Mouse (Mus musculus): ENCODE data around the gene Hdac9. TPM values are rescaled to one million over a fixed set of nuclear protein-coding genes. Genes with fewer than 3 reads are reported as not detected.

Hdac9 gene
- polyA plus RNA-seq, 1 experiment from 2014 or later = 1.6 TPM

DNA sequence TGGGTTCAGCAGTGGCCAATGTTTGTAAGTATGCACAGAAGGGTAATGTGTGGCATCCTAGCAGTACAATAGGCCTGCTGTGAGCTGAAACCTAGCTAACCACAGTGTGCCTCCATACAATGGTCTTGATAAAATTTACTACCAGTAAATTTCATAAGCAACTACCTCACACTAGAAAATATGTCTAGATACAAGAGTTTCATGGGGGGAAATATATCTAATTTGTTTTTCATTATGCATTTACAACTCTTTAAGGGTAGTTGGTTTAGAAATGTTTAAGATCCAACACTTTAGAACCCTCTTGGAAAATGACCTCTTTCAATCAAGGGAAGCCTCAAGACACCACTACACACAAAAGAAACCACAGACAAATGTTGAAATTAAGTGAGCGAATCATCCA is 589.8 kb downstream of the Hdac9 start:
- H3K4me2 ChIP-seq (ENCODE audit: low read depth, low read length) = no peak overlapping the region
- H3K9me3 ChIP-seq (replicated peaks; ENCODE audit: control insufficient read depth, low read length) = no peaks in the 10 kb centered on the region
- no peak overlapping the region for H3K9ac ChIP-seq (ENCODE audit: low read depth, low read length)
- no peaks in the 10 kb centered on the region for H3K4me1 ChIP-seq (ENCODE audit: control insufficient read depth, low read depth, low read length)
- no peak overlapping the region for H3K27ac ChIP-seq (ENCODE audit: low read length)
- 68% methylated on average over 1 of the region's 1 CpGs for WGBS (ENCODE audit: insufficient replicate concordance)
- no peak for ATAC-seq (ENCODE audit: low read depth)
- H3K4me3 ChIP-seq (ENCODE audit: low read depth, low read length) = no peak overlapping the region
- no peaks in the 10 kb centered on the region for H3K36me3 ChIP-seq (ENCODE audit: control insufficient read depth, insufficient read depth)
- no peaks in the 10 kb centered on the region for H3K27me3 ChIP-seq (ENCODE audit: control insufficient read depth, insufficient read depth, low read depth, low read length)

DNA sequence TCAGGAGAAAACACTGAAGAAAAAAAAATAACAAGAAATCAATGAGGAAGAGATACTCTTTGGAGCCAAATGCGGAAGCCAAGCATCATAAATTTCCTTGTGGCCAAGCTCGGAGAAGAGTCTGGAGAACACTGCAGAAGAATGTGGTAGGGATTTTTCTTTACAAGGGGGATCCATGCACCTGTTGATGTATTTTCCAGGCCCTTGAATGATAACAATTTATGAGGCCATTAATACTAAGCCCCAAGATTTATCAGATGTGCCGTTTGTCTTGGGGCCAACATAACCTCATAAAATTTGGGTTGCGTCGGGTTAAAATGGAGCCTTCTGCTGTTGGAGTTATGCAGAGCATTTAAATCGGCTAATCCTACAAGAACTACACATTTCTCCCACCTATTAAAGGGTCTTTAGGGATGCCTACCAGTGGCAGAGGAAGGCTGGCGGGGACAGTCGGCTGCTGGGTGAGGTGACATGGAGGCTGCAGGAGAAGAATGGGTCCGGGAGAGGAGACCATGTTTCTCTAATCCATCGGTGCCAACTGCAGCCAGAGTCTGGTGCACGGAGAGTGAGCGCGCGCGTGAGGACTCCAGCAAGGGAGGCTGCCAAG is 604.7 kb downstream of the Hdac9 start:
- no peaks in the 10 kb centered on the region for H3K27me3 ChIP-seq (ENCODE audit: control insufficient read depth, insufficient read depth, low read depth, low read length)
- ATAC-seq (ENCODE audit: low read depth) = no peak
- H3K9ac ChIP-seq (ENCODE audit: low read depth, low read length) = no peak overlapping the region
- 71% methylated on average over 15 of the region's 15 CpGs for WGBS (ENCODE audit: insufficient replicate concordance)
- no peaks in the 10 kb centered on the region for H3K36me3 ChIP-seq (ENCODE audit: control insufficient read depth, insufficient read depth)
- H3K4me2 ChIP-seq (ENCODE audit: low read depth, low read length) = no peak overlapping the region
- no peak overlapping the region for H3K4me3 ChIP-seq (ENCODE audit: low read depth, low read length)
- no peaks in the 10 kb centered on the region for H3K4me1 ChIP-seq (ENCODE audit: control insufficient read depth, low read depth, low read length)
- no peak overlapping the region for H3K27ac ChIP-seq (ENCODE audit: low read length)
- no peaks in the 10 kb centered on the region for H3K9me3 ChIP-seq (replicated peaks; ENCODE audit: control insufficient read depth, low read length)

DNA sequence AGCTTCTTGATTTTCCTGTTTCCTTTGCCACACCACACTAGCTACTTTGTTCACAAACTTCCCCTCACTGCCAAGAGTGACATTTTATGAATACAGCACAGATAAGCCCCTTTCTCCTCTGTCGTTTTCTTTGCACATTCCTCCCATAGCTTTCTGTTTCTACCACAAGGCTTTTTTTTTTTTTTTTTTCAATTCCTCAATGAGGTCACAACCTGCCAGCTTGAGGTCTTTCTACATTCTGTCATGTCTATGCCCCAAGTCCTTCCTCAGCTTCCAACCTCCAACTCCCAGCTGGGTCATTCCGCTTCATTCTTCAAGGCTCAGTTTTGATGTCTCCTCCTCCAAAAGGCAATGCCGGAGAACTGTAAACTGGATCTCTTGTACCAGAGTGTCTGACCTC is 611.4 kb downstream of the Hdac9 start:
- ATAC-seq (ENCODE audit: low read depth) = no peak
- Histone ChIP-seq H3K36me3 (ENCODE audit: control insufficient read depth, insufficient read depth) (no peaks in the 10 kb centered on the region), H3K4me1 (ENCODE audit: control insufficient read depth, low read depth, low read length) (no peaks in the 10 kb centered on the region), H3K9me3 (replicated peaks; ENCODE audit: control insufficient read depth, low read length) (no peaks in the 10 kb centered on the region), H3K27me3 (ENCODE audit: control insufficient read depth, insufficient read depth, low read depth, low read length) (no peaks in the 10 kb centered on the region), H3K4me3 (ENCODE audit: low read depth, low read length) (no peak overlapping the region), H3K4me2 (ENCODE audit: low read depth, low read length) (no peak overlapping the region), H3K27ac (ENCODE audit: low read length) (no peak overlapping the region), H3K9ac (ENCODE audit: low read depth, low read length) (no peak overlapping the region)
- WGBS (ENCODE audit: insufficient replicate concordance) = 41% methylated on average over 3 of the region's 3 CpGs

DNA sequence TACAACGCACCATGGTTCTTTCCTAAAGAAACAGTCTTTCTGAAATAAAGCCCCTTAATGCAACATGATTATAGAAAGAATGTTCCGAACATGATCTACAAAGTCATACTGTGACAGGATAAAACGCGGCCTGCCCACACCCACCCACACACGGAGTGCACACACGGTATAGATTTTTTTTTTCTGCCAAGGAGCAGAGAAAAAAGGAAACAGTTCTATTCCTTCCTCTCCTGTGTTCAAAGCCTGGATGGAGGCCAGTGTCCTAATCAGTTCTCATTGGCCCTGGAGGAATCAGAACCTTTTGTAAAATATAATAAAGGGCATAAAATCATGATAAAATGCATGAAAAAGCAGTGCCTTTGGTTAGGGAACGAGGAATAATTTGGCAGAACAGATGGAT is 624.5 kb downstream of the Hdac9 start:
- Histone ChIP-seq H3K9ac (ENCODE audit: low read depth, low read length) (no peak overlapping the region), H3K27me3 (ENCODE audit: control insufficient read depth, insufficient read depth, low read depth, low read length) (no peaks in the 10 kb centered on the region), H3K36me3 (ENCODE audit: control insufficient read depth, insufficient read depth) (no peaks in the 10 kb centered on the region), H3K4me3 (ENCODE audit: low read depth, low read length) (no peak overlapping the region), H3K9me3 (replicated peaks; ENCODE audit: control insufficient read depth, low read length) (no peaks in the 10 kb centered on the region), H3K4me1 (ENCODE audit: control insufficient read depth, low read depth, low read length) (no peaks in the 10 kb centered on the region), H3K4me2 (ENCODE audit: low read depth, low read length) (no peak overlapping the region), H3K27ac (ENCODE audit: low read length) (no peak overlapping the region)
- 61% methylated on average over 7 of the region's 7 CpGs for WGBS (ENCODE audit: insufficient replicate concordance)
- no peak for ATAC-seq (ENCODE audit: low read depth)

DNA sequence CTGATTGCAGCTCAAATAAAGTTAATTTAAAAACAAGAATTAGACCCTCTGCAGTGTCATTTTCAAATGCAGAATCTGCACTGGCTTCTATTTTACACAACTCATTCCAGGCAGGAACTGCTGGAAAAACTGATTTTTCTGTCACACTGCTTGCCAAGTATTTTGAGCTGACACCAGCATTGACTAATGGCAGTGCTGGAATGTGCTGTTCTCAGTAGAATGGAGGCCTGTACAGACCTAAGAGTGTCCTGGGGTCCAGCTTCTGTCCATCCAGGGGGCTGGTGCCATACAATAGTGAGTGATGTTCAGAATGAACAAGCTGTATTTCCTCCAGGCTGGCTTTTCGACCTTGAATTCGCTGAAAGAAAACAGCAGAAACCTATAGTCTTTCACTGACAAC is 629.7 kb downstream of the Hdac9 start:
- no peaks in the 10 kb centered on the region for H3K27me3 ChIP-seq (ENCODE audit: control insufficient read depth, insufficient read depth, low read depth, low read length)
- no peaks in the 10 kb centered on the region for H3K36me3 ChIP-seq (ENCODE audit: control insufficient read depth, insufficient read depth)
- no peaks in the 10 kb centered on the region for H3K4me1 ChIP-seq (ENCODE audit: control insufficient read depth, low read depth, low read length)
- no peak overlapping the region for H3K4me2 ChIP-seq (ENCODE audit: low read depth, low read length)
- no peak overlapping the region for H3K9ac ChIP-seq (ENCODE audit: low read depth, low read length)
- ATAC-seq (ENCODE audit: low read depth) = no peak
- 55% methylated on average over 2 of the region's 2 CpGs for WGBS (ENCODE audit: insufficient replicate concordance)
- no peak overlapping the region for H3K4me3 ChIP-seq (ENCODE audit: low read depth, low read length)
- H3K27ac ChIP-seq (ENCODE audit: low read length) = no peak overlapping the region
- no peaks in the 10 kb centered on the region for H3K9me3 ChIP-seq (replicated peaks; ENCODE audit: control insufficient read depth, low read length)

DNA sequence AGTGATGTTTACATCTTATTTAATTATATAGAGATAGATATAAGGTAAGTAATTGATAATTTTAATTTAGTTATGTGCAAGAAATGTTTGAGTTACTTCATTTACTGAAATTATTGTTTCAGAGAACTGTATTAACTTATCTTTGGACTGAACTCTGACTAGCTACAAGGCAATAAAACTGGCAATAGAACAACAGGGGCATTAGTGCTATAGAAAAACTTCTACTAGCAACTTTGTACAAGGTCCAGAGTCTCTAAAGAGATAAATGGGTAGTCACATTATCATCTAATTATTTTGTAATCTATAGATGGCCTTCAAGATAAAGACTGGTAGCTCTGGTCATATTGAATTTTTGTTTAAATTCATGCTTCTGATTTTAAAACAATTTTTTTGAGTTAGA is 632.0 kb downstream of the Hdac9 start:
- Histone ChIP-seq H3K27ac (ENCODE audit: low read length) (no peak overlapping the region), H3K4me2 (ENCODE audit: low read depth, low read length) (no peak overlapping the region), H3K27me3 (ENCODE audit: control insufficient read depth, insufficient read depth, low read depth, low read length) (no peaks in the 10 kb centered on the region), H3K9me3 (replicated peaks; ENCODE audit: control insufficient read depth, low read length) (no peaks in the 10 kb centered on the region), H3K36me3 (ENCODE audit: control insufficient read depth, insufficient read depth) (no peaks in the 10 kb centered on the region), H3K4me3 (ENCODE audit: low read depth, low read length) (no peak overlapping the region), H3K9ac (ENCODE audit: low read depth, low read length) (no peak overlapping the region), H3K4me1 (ENCODE audit: control insufficient read depth, low read depth, low read length) (no peaks in the 10 kb centered on the region)
- ATAC-seq (ENCODE audit: low read depth) = no peak

DNA sequence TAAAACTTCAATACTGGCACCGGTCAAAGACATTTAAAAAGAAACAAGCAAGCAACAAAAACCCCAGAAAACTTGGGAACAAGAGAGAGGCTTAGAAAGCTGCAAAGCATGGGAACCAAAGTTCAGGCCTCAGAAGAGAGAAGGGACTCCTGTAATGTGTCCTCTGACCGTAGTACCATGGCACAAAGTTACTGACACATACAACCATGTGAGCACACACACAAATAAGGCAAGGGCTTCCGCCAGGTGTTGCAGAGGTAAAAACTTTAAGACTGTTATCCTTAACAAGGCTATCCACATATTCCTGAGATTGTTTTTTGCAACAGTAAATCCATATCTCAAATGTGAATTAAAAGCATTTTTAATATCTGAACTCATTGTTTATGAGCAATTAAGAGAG is 632.5 kb downstream of the Hdac9 start:
- Histone ChIP-seq H3K4me2 (ENCODE audit: low read depth, low read length) (no peak overlapping the region), H3K4me1 (ENCODE audit: control insufficient read depth, low read depth, low read length) (no peaks in the 10 kb centered on the region), H3K27ac (ENCODE audit: low read length) (no peak overlapping the region), H3K36me3 (ENCODE audit: control insufficient read depth, insufficient read depth) (no peaks in the 10 kb centered on the region), H3K9ac (ENCODE audit: low read depth, low read length) (no peak overlapping the region), H3K27me3 (ENCODE audit: control insufficient read depth, insufficient read depth, low read depth, low read length) (no peaks in the 10 kb centered on the region), H3K9me3 (replicated peaks; ENCODE audit: control insufficient read depth, low read length) (no peaks in the 10 kb centered on the region), H3K4me3 (ENCODE audit: low read depth, low read length) (no peak overlapping the region)
- ATAC-seq (ENCODE audit: low read depth) = no peak
- WGBS (ENCODE audit: insufficient replicate concordance) = 60% methylated on average over 3 of the region's 3 CpGs

DNA sequence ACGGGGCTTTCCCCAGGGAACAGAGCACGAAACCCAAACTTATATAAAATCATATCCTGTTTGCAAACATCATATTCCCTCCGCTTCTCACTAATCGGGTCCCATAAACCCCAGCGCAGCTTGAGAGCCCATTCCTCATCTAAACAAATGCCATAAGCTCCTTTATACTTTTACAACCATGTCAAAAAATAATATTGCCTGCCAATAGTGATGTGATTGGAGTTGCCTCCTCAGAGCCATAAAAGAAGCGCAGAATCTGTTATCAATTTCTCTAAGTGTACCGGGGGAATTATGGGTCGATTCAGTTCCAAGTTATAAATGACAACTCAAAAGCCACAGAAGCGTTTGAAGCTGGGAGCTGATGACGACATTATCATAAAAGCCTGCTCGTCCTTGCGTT is 638.1 kb downstream of the Hdac9 start:
- H3K27ac ChIP-seq (ENCODE audit: low read length) = no peak overlapping the region

DNA sequence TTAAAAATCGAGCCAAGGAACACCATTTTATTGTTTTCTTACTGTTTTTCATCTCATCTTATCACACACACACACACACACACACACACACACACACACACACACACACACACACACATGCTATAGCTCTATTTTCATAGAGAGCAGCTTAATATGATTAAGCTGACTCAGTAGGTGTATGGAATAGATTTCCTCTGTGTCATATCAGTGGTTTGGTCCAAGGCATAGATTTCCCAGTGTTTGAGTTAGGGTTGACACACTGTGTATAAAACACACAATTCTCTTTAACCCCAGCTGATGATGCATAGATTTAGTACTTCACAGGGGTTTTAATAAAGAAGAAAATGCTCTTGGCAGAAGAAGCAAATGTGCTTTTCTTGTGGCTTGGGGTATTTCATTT is 643.1 kb downstream of the Hdac9 start:
- Histone ChIP-seq H3K4me1 (ENCODE audit: control insufficient read depth, low read depth, low read length) (no peaks in the 10 kb centered on the region), H3K9me3 (replicated peaks; ENCODE audit: control insufficient read depth, low read length) (no peaks in the 10 kb centered on the region), H3K27ac (ENCODE audit: low read length) (no peak overlapping the region), H3K36me3 (ENCODE audit: control insufficient read depth, insufficient read depth) (no peaks in the 10 kb centered on the region), H3K4me2 (ENCODE audit: low read depth, low read length) (no peak overlapping the region), H3K4me3 (ENCODE audit: low read depth, low read length) (no peak overlapping the region), H3K9ac (ENCODE audit: low read depth, low read length) (no peak overlapping the region), H3K27me3 (ENCODE audit: control insufficient read depth, insufficient read depth, low read depth, low read length) (no peaks in the 10 kb centered on the region)
- 50% methylated on average over 1 of the region's 1 CpGs for WGBS (ENCODE audit: insufficient replicate concordance)
- ATAC-seq (ENCODE audit: low read depth) = no peak

More for the DNA sequence above, 638.1 kb downstream of the Hdac9 start:
- Histone ChIP-seq H3K4me3 (ENCODE audit: low read depth, low read length) (no peak overlapping the region), H3K9me3 (replicated peaks; ENCODE audit: control insufficient read depth, low read length) (no peaks in the 10 kb centered on the region), H3K27me3 (ENCODE audit: control insufficient read depth, insufficient read depth, low read depth, low read length) (no peaks in the 10 kb centered on the region), H3K36me3 (ENCODE audit: control insufficient read depth, insufficient read depth) (no peaks in the 10 kb centered on the region), H3K4me1 (ENCODE audit: control insufficient read depth, low read depth, low read length) (no peaks in the 10 kb centered on the region), H3K4me2 (ENCODE audit: low read depth, low read length) (no peak overlapping the region), H3K9ac (ENCODE audit: low read depth, low read length) (no peak overlapping the region)
- 72% methylated on average over 12 of the region's 12 CpGs for WGBS (ENCODE audit: insufficient replicate concordance)
- no peak for ATAC-seq (ENCODE audit: low read depth)

Data from liver, embryonic 16.5 days (tissue).